Mouse (Mus musculus) liver, embryonic 11.5 days (tissue): ENCODE data around the gene Dus1l. TPM values are rescaled to one million over a fixed set of nuclear protein-coding genes. Genes with fewer than 3 reads are reported as not detected.

Source experiments
- ATAC-seq: fragments of 200-750 bp; cut with Nextera tagmentation; replicated peaks from 2 replicates; pipeline ENCODE4 v1.8.0; 2017; ENCODE audit warnings: moderate number of reproducible peaks, mild to moderate bottlenecking, moderate TSS enrichment, moderate library complexity; ENCODE audit not compliant: low FRiP score
- DNase-seq: peaks from one replicate; pipeline ENCODE4 v3.0.0-alpha.2; 2017; ENCODE audit warnings: low spot score
- H3K27ac ChIP-seq: fragments of 300-500 bp; sonication (generic); 2 replicates; pipeline ENCODE4 v1.5.1; 2014; ENCODE audit warnings: mild to moderate bottlenecking, low read depth, low read length, control low read depth
- H3K27me3 ChIP-seq: fragments of 300-500 bp; sonication (generic); replicated peaks from 2 replicates; pipeline ENCODE4 v1.6.1; 2014; ENCODE audit warnings: low read length, mixed read lengths; ENCODE audit not compliant: control insufficient read depth, insufficient read depth
- H3K36me3 ChIP-seq: fragments of 300-500 bp; sonication (generic); 2 replicates; pipeline ENCODE4 v1.6.1; 2014; ENCODE audit warnings: mild to moderate bottlenecking, low read length, moderate library complexity, mixed read lengths; ENCODE audit not compliant: control insufficient read depth, insufficient read depth
- H3K4me1 ChIP-seq: fragments of 300-500 bp; sonication (generic); replicated peaks from 2 replicates; pipeline ENCODE4 v1.6.1; 2014; ENCODE audit warnings: low read length, mixed read lengths; ENCODE audit not compliant: control insufficient read depth, insufficient read depth
- H3K4me2 ChIP-seq: fragments of 300-500 bp; sonication (generic); 2 replicates; pipeline ENCODE4 v1.6.1; 2014; ENCODE audit warnings: mild to moderate bottlenecking, control low read depth, moderate library complexity
- H3K4me3 ChIP-seq: fragments of 300-500 bp; sonication (generic); 2 replicates; pipeline ENCODE4 v1.5.1; 2014; ENCODE audit warnings: low read depth, low read length, control low read depth
- H3K9ac ChIP-seq: fragments of 300-500 bp; sonication (generic); 2 replicates; pipeline ENCODE4 v1.6.1; 2014; ENCODE audit warnings: low read depth, low read length, control low read depth
- H3K9me3 ChIP-seq: fragments of 300-500 bp; sonication (generic); 2 replicates; pipeline ENCODE4 v1.6.1; 2016; ENCODE audit warnings: low read length, inconsistent platforms, mixed read lengths; ENCODE audit not compliant: control insufficient read depth
- WGBS: fragments of 180-500 bp; shearing (Covaris S2); extraction: QIAGEN DNeasy Blood & Tissue Kit; methylation state at CpG from one replicate; pipeline ENCODE4 v1.1.7; 2014; 5-methylcytosine and 5-hydroxymethylcytosine counted together
- polyA plus RNA-seq: library from polyadenylated mRNA; unstranded; fragments of >200 nt; fragmentation: Nextera tagmentation; extraction: Ambion mirVana; gene quantifications from 2 replicates; pipeline ENCODE4 v1.2.1, GENCODE M21; 2014

Gene Dus1l
- polyA plus RNA-seq, 1 experiment from 2014 or later: 132 TPM

GRCm38 (mm10) chr11:120826016-120826953, 30.1 kb upstream of the Dus1l start:
- Histone ChIP-seq H3K9me3 (no peaks in the 10 kb centered on the region), H3K27ac (peak overlapping the region; percentile 81; the same call in 1 of the 2 replicates), H3K27me3 (no peaks in the 10 kb centered on the region), H3K4me3 (no peak overlapping the region), H3K4me1 (peaks cover 30% of the 10 kb centered on the region), H3K4me2 (no peak overlapping the region), H3K36me3 (peaks cover 10% of the 10 kb centered on the region), H3K9ac (no peak overlapping the region)
- DNase-seq (peak; percentile 31), ATAC-seq (no peak)
- WGBS: 83% methylated on average over 8 of the region's 8 CpGs

GRCm38 (mm10) chr11:120825289-120825863, 29.2 kb upstream of the Dus1l start:
- WGBS: 53% methylated on average over 4 of the region's 4 CpGs
- peaks cover 33% of the 10 kb centered on the region for H3K4me1 ChIP-seq
- H3K4me2 ChIP-seq: peak overlapping the region; percentile 89
- ATAC-seq: no peak
- H3K27me3 ChIP-seq: no peaks in the 10 kb centered on the region
- H3K36me3 ChIP-seq: peaks cover 19% of the 10 kb centered on the region
- H3K4me3 ChIP-seq: peak overlapping the region; percentile 81
- H3K9me3 ChIP-seq: no peaks in the 10 kb centered on the region
- peak overlapping the region; percentile 89 for H3K9ac ChIP-seq
- no peak for DNase-seq
- peak overlapping the region; percentile 81 for H3K27ac ChIP-seq

GRCm38 (mm10) chr11:120824787-120825288, 28.6 kb upstream of the Dus1l start:
- Histone ChIP-seq H3K9me3 (no peaks in the 10 kb centered on the region), H3K4me3 (peak overlapping the region; percentile 81), H3K9ac (peak overlapping the region; percentile 89), H3K27ac (peak overlapping the region; percentile 81), H3K4me1 (peaks cover 33% of the 10 kb centered on the region), H3K36me3 (peaks cover 25% of the 10 kb centered on the region), H3K4me2 (peak overlapping the region; percentile 89), H3K27me3 (no peaks in the 10 kb centered on the region)
- WGBS: 1% methylated on average over 21 of the region's 21 CpGs
- ATAC-seq: no peak; the same call in 1 of the 2 replicates
- no peak for DNase-seq

GRCm38 (mm10) chr11:120823956-120824786, 28.0 kb upstream of the Dus1l start, which contains the start of gene Fasn:
Gene Fasn (minus strand): TSS chr11:120824547.
- ATAC-seq (peak; percentile 86), DNase-seq (peak; percentile 96)
- peak within 1 kb of the TSS; percentile 89 for H3K9ac ChIP-seq
- WGBS: under 1% methylated on average over 88 of the region's 109 CpGs
- H3K36me3 ChIP-seq: peaks cover 31% of the 10 kb centered on the region
- H3K4me3 ChIP-seq: peak within 1 kb of the TSS; percentile 81
- no peaks in the 10 kb centered on the region for H3K27me3 ChIP-seq
- H3K27ac ChIP-seq: peak within 1 kb of the TSS; percentile 81
- no peaks in the 10 kb centered on the region for H3K9me3 ChIP-seq
- H3K4me1 ChIP-seq: peaks cover 33% of the 10 kb centered on the region
- H3K4me2 ChIP-seq: peak within 1 kb of the TSS; percentile 89

- H3K27ac ChIP-seq: peak overlapping the region; percentile 81
- H3K36me3 ChIP-seq: peaks cover 37% of the 10 kb centered on the region
- H3K4me1 ChIP-seq: peaks cover 33% of the 10 kb centered on the region
- under 1% methylated on average over 40 of the region's 40 CpGs for WGBS
- H3K4me3 ChIP-seq: peak overlapping the region; percentile 81
- H3K4me2 ChIP-seq: peak overlapping the region; percentile 89
- no peaks in the 10 kb centered on the region for H3K27me3 ChIP-seq
- H3K9me3 ChIP-seq: no peaks in the 10 kb centered on the region
- peak overlapping the region; percentile 89 for H3K9ac ChIP-seq
- ATAC-seq (peak; percentile 53), DNase-seq (no peak)
Observed at GRCm38 (mm10) chr11:120823551-120823947, 27.3 kb upstream of the Dus1l start.

GRCm38 (mm10) chr11:120822831-120823550, 26.8 kb upstream of the Dus1l start:
- H3K9me3 ChIP-seq: no peaks in the 10 kb centered on the region
- H3K36me3 ChIP-seq: peaks cover 42% of the 10 kb centered on the region
- peak overlapping the region; percentile 81 for H3K27ac ChIP-seq
- no peaks in the 10 kb centered on the region for H3K27me3 ChIP-seq
- H3K4me3 ChIP-seq: peak overlapping the region; percentile 81
- peaks cover 33% of the 10 kb centered on the region for H3K4me1 ChIP-seq
- no peak for ATAC-seq
- peak overlapping the region; percentile 89 for H3K4me2 ChIP-seq
- peak overlapping the region; percentile 89 for H3K9ac ChIP-seq
- DNase-seq: peak; percentile 69
- 2% methylated on average over 14 of the region's 14 CpGs for WGBS

- H3K27me3 ChIP-seq: no peaks in the 10 kb centered on the region
- no peak overlapping the region for H3K27ac ChIP-seq
- peak overlapping the region; percentile 81 for H3K4me3 ChIP-seq
- 70% methylated on average over 4 of the region's 4 CpGs for WGBS
- ATAC-seq (no peak), DNase-seq (no peak)
- peak overlapping the region; percentile 89 for H3K9ac ChIP-seq
- peaks cover 49% of the 10 kb centered on the region for H3K36me3 ChIP-seq
- H3K9me3 ChIP-seq: no peaks in the 10 kb centered on the region
- H3K4me2 ChIP-seq: peak overlapping the region; percentile 89
- peaks cover 33% of the 10 kb centered on the region for H3K4me1 ChIP-seq
Observed at GRCm38 (mm10) chr11:120822321-120822720, 26.1 kb upstream of the Dus1l start.
